Mouse (Mus musculus) spleen, adult 10 weeks (tissue): Measurements from ENCODE around the gene P2rx6. TPM values are rescaled to one million over a fixed set of nuclear protein-coding genes. Genes with fewer than 3 reads are reported as not detected.

Experiments used
- polyA plus RNA-seq: library from polyadenylated mRNA; stranded (reverse); fragments of 350-450 nt; fragmentation: Illumina TruSeq; extraction: RNeasy Lipid Tissue Mini Kit (QIAGEN cat#74804); gene quantifications from one replicate; pipeline ENCODE4 v1.2.3, GENCODE M21; 2015; ENCODE audit warnings: low replicate concordance; ENCODE audit not compliant: insufficient read depth

P2rx6 gene
- polyA plus RNA-seq = 0.22 TPM

DNA sequence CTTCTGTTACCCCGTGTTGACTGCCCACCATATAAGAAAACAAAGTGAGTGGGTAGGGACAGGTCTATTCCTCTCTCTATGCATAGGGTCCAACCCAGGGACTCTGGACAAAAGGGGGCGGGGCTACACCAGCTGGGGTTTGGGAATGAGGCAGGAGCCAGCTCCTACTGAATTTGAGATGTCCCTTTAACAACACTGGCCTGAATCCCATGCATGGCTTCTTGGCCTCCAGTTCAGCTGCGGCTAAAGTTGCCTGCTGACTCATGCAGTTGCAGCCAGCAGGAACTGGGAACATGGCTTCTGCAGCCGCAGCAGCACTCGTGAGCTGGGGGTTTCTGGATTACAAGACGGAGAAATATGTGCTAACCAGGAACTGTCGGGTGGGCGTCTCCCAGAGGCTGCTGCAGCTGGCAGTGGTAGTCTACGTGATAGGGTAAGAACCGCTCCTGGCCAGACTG, at the start of gene P2rx6:
Gene P2rx6 (plus strand): TSS at position 135 of the 458 bp plus-strand sequence.

GRCm38 (mm10) chr16:17530640-17531288, 30.9 kb upstream of the P2rx6 start, which contains the start of gene Thap7:
Gene Thap7 (minus strand): TSS chr16:17531136.

GRCm38 (mm10) chr16:17561128-17561750, 446 bp upstream of the P2rx6 start, which contains the start of gene Lrrc74b:
Gene Lrrc74b (minus strand): TSS chr16:17561247.

GRCm38 (mm10) chr16:17583064-17583463, 21.4 kb downstream of the P2rx6 start, which contains the start of gene Slc7a4:
Gene Slc7a4 (minus strand): TSS chr16:17583214.

GRCm38 (mm10) chr16:17619198-17620105, 57.8 kb downstream of the P2rx6 start, which contains the start of gene Smpd4:
Gene Smpd4 (plus strand): TSS chr16:17619354.

Other genes with a start within 250 kb of the P2rx6 start
- 0.11 TPM for gene Serpind1, start 230.5 kb upstream of the P2rx6 start, polyA plus RNA-seq
- 84.8 TPM for gene Snap29, start 155.9 kb upstream of the P2rx6 start, polyA plus RNA-seq
- 96.5 TPM for gene Pi4ka, start 155.6 kb upstream of the P2rx6 start, polyA plus RNA-seq
- gene Crkl, start 109.9 kb upstream of the P2rx6 start, polyA plus RNA-seq = 51.0 TPM
- not detected for gene Aifm3, start 72.3 kb upstream of the P2rx6 start, polyA plus RNA-seq
- gene Lztr1, start 53.2 kb upstream of the P2rx6 start, polyA plus RNA-seq = 43.9 TPM
- gene Thap7, start 30.7 kb upstream of the P2rx6 start, polyA plus RNA-seq = 8.5 TPM
- 0.15 TPM for gene Lrrc74b, start 638 bp upstream of the P2rx6 start, polyA plus RNA-seq
- 1.4 TPM for gene Slc7a4, start 21.3 kb downstream of the P2rx6 start, polyA plus RNA-seq
- gene Smpd4, start 57.5 kb downstream of the P2rx6 start, polyA plus RNA-seq = 22.8 TPM
- gene Ccdc74a, start 84.6 kb downstream of the P2rx6 start, polyA plus RNA-seq = not detected
- 40.6 TPM for gene Med15, start 171.0 kb downstream of the P2rx6 start, polyA plus RNA-seq
- 11.1 TPM for gene Klhl22, start 197.7 kb downstream of the P2rx6 start, polyA plus RNA-seq
- gene Scarf2, start 235.4 kb downstream of the P2rx6 start, polyA plus RNA-seq = 1.4 TPM